Mouse (Mus musculus) midbrain, embryonic 14.5 days (tissue): Measurements from ENCODE around the gene Ccdc89. TPM values are rescaled to one million over a fixed set of nuclear protein-coding genes. Genes with fewer than 3 reads are reported as not detected.
A peak's percentile ranks its signal among the peaks of the same experiment; 100 is the strongest.

Experiments used
- ATAC-seq: fragments of 200-750 bp; cut with Nextera tagmentation; 2 replicates; pipeline ENCODE4 v1.8.0; 2017; ENCODE audit warnings: moderate number of reproducible peaks, moderate library complexity; ENCODE audit not compliant: low FRiP score, low TSS enrichment
- DNase-seq: peaks from one replicate; pipeline ENCODE4 v3.0.0-alpha.2; 2015
- H3K27ac ChIP-seq: fragments of 300-500 bp; sonication (generic); replicated peaks from 2 replicates; pipeline ENCODE4 v1.5.1; 2014; ENCODE audit warnings: mild to moderate bottlenecking, low read depth, low read length, moderate library complexity
- H3K27me3 ChIP-seq: fragments of 300-500 bp; sonication (generic); 2 replicates; pipeline ENCODE4 v1.6.1; 2014; ENCODE audit warnings: low read length, control low read depth, mixed read lengths; ENCODE audit not compliant: control insufficient read depth, insufficient read depth
- H3K36me3 ChIP-seq: fragments of 300-500 bp; sonication (generic); 2 replicates; pipeline ENCODE4 v1.6.1; 2014; ENCODE audit warnings: low read length, control low read depth; ENCODE audit not compliant: control insufficient read depth, insufficient read depth
- H3K4me1 ChIP-seq: fragments of 300-500 bp; sonication (generic); 2 replicates; pipeline ENCODE4 v1.6.1; 2014; ENCODE audit warnings: mild to moderate bottlenecking, antibody characterized with exemption, low read length, control low read depth; ENCODE audit not compliant: control insufficient read depth, insufficient read depth
- H3K4me2 ChIP-seq: fragments of 300-500 bp; sonication (generic); 2 replicates; pipeline ENCODE4 v1.6.1; 2014; ENCODE audit warnings: mild to moderate bottlenecking, low read length, moderate library complexity
- H3K4me3 ChIP-seq: fragments of 300-500 bp; sonication (generic); replicated peaks from 2 replicates; pipeline ENCODE4 v1.5.1; 2014; ENCODE audit warnings: low read depth, low read length
- H3K9ac ChIP-seq: fragments of 300-500 bp; sonication (generic); replicated peaks from 2 replicates; pipeline ENCODE4 v1.6.1; 2014; ENCODE audit warnings: mild to moderate bottlenecking, low read length, moderate library complexity
- H3K9me3 ChIP-seq: fragments of 300-500 bp; sonication (generic); 2 replicates; pipeline ENCODE4 v1.6.1; 2016; ENCODE audit warnings: low read length, control low read depth, mixed read lengths; ENCODE audit not compliant: control insufficient read depth
- WGBS: fragments of 180-500 bp; shearing (Covaris S2); extraction: QIAGEN DNeasy Blood & Tissue Kit; methylation state at CpG from one replicate; pipeline ENCODE4 v1.1.7; 2014; 5-methylcytosine and 5-hydroxymethylcytosine counted together
- polyA plus RNA-seq: library from polyadenylated mRNA; unstranded; fragments of >200 nt; fragmentation: Nextera tagmentation; extraction: Ambion mirVana; gene quantifications from 2 replicates; pipeline ENCODE4 v1.2.1, GENCODE M21; 2014

Gene Ccdc89
- polyA plus RNA-seq, 1 experiment from 2014 or later, result 2.7 TPM

DNA sequence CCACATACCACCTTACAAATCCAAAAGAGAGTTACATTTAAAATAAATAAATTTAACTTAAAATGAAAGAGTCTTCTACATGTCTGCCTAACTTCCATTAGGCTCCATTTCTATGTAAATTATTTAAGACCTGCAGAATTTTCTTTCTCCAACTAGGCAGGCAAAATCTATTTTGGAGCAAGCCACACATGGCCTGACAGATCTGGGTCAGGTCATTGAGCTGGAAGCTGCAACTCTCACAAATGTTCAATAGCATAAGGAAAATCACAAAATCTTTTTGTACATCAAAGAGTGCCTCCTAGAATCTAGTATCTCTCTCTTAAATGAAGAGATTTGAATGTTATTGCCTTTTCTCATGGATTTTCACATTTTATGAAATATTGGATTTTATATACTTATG, 5.8 kb downstream of the Ccdc89 start:
- Histone ChIP-seq H3K4me3 (no peak overlapping the region), H3K4me2 (no peak overlapping the region), H3K4me1 (no peaks in the 10 kb centered on the region), H3K9ac (no peak overlapping the region), H3K27me3 (no peaks in the 10 kb centered on the region), H3K27ac (no peak overlapping the region), H3K36me3 (no peaks in the 10 kb centered on the region), H3K9me3 (no peaks in the 10 kb centered on the region)
- DNase-seq, result no peak
- no peak for ATAC-seq

DNA sequence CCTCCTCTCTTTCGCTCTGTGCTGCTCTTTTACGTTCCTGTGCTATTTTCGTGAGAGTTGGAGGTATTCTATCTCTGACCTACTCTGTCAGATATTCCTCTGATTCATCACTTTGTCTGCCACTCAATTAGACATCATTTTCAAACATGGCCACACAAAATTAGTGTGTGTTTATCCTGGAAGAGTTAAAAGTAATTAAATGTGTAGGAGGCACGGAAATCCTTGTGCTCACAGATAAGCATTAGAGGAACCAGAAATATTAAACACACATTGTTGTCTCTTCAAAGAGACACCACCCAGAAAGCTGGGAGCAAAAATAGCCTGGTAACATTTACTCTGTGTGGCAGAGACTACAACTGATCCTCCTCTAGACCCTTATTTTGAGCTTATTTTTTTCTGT, 13.7 kb downstream of the Ccdc89 start:
- H3K9me3 ChIP-seq, result no peaks in the 10 kb centered on the region
- no peak overlapping the region for H3K27ac ChIP-seq
- no peak overlapping the region for H3K9ac ChIP-seq
- no peaks in the 10 kb centered on the region for H3K36me3 ChIP-seq
- no peaks in the 10 kb centered on the region for H3K4me1 ChIP-seq
- ATAC-seq, result no peak
- no peaks in the 10 kb centered on the region for H3K27me3 ChIP-seq
- H3K4me2 ChIP-seq, result no peak overlapping the region
- DNase-seq, result no peak
- 94% methylated on average over 4 of the region's 4 CpGs for WGBS
- H3K4me3 ChIP-seq, result no peak overlapping the region

DNA sequence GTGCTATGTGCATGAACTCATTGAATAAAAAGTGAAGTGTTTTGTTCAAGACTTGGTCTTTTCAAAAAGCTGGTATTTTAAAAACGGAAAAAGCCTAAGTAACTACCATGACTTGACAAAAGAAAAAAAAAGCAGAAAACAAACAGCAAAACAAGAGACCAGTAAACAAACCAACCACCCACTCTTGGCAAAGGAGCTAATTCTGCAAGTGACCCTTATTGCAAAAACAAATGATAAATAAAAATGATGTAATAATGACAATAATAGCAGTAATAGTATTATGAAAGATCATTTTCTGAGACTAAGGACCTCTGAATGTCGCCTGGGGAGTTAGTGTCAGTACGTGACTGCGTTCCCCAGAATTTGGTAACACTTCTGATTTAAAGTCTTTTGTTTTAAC, 15.7 kb downstream of the Ccdc89 start:
- H3K36me3 ChIP-seq, result peaks cover under 1% of the 10 kb centered on the region; the same call in 1 of the 2 replicates
- peak overlapping the region; percentile 93 for H3K4me2 ChIP-seq
- H3K9me3 ChIP-seq, result no peaks in the 10 kb centered on the region
- no peaks in the 10 kb centered on the region for H3K27me3 ChIP-seq
- no peak for DNase-seq
- WGBS, result 7% methylated on average over 4 of the region's 4 CpGs
- peaks cover 7% of the 10 kb centered on the region; the same call in 1 of the 2 replicates for H3K4me1 ChIP-seq
- peak overlapping the region; percentile 96 for H3K4me3 ChIP-seq
- peak overlapping the region; percentile 98 for H3K27ac ChIP-seq
- peak overlapping the region; percentile 65 for H3K9ac ChIP-seq
- peak; percentile 31; the same call in 1 of the 2 replicates for ATAC-seq

DNA sequence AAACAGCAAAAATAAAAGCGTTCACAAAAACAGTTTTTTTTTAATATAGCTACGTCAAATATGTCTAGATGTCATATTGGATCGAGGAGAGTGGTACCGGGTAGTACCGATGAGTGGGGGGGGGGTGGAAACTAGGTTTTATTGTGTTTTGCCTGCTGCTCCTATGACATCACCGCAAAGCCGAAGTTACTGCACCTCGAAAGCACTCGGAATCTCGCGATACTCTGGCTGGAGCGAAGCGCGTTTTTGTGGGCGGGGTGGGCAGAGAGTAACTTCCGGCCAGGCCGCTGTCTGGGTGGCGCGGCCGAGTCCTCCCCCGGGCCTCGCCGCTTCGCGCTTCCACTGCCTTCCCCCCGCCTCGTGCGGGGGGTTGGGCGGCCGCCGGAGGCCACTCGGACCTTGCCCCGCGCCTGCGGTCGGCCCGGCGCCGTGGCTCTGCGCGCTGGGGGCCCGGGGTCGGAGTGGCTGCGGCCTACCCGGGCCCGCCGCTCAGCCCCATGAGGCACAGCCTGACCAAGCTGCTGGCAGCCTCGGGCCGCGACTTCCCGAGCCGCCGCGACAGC, 16.2 kb downstream of the Ccdc89 start, which contains the start of gene Crebzf:
Gene Crebzf (plus strand): TSS at position 212 of the 563 bp plus-strand sequence.
- Histone ChIP-seq H3K27ac (peak within 1 kb of the TSS; percentile 98), H3K9ac (peak within 1 kb of the TSS; percentile 98), H3K4me2 (peak within 1 kb of the TSS; percentile 93), H3K4me3 (peak within 1 kb of the TSS; percentile 96), H3K9me3 (no peaks in the 10 kb centered on the region), H3K27me3 (no peaks in the 10 kb centered on the region), H3K4me1 (peaks cover 7% of the 10 kb centered on the region; the same call in 1 of the 2 replicates), H3K36me3 (peaks cover 6% of the 10 kb centered on the region)
- DNase-seq, result peak; percentile 100
- peak; percentile 96 for ATAC-seq
- WGBS, result under 1% methylated on average over 54 of the region's 54 CpGs

DNA sequence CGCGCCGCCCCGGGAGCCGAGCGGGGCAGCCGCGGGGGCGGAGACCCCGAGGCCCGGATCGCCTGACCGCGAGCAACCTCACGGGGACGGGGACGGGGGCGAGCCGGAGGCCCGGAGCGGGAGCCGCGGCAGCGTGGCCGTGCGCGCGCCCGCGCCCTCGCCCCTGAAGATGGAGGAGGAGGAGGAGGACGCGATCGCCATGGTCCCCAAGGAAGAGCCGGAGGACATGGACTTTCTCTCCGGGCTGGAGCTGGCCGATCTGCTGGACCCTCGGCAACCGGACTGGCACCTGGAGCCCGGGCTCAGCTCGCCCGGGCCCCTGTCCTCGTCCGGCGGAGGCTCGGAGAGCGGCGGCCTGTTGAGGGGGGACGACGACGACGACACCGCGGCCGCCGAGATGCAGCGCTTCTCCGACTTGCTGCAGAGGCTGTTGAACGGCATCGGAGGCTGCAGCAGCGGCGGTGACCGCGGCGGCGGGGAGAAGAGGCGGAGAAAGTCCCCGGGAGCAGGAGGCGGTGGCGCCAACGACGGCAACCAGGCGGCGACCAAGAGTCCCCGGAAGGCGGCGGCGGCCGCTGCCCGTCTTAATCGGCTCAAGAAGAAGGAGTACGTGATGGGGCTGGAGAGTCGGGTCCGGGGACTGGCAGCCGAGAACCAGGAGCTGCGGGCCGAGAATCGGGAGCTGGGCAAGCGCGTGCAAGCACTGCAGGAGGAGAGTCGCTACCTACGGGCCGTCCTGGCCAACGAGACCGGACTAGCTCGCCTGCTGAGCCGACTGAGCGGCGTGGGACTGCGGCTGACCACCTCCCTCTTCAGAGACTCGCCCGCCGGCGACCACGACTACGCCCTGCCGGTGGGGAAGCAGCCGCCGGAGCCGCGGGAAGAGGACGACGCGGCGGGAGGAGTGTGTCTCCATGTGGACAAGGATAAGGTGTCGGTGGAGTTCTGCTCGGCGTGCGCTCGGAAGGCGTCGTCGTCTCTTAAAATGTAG, 17.0 kb downstream of the Ccdc89 start:
- H3K9me3 ChIP-seq, result no peaks in the 10 kb centered on the region
- H3K4me1 ChIP-seq, result peaks cover 7% of the 10 kb centered on the region; the same call in 1 of the 2 replicates
- peak overlapping the region; percentile 98 for H3K9ac ChIP-seq
- peak overlapping the region; percentile 96 for H3K4me3 ChIP-seq
- no peaks in the 10 kb centered on the region for H3K27me3 ChIP-seq
- WGBS, result under 1% methylated on average over 111 of the region's 123 CpGs
- peak overlapping the region; percentile 93 for H3K4me2 ChIP-seq
- peaks cover 13% of the 10 kb centered on the region for H3K36me3 ChIP-seq
- DNase-seq (peak; percentile 84), ATAC-seq (peak; percentile 75)
- H3K27ac ChIP-seq, result peak overlapping the region; percentile 98

DNA sequence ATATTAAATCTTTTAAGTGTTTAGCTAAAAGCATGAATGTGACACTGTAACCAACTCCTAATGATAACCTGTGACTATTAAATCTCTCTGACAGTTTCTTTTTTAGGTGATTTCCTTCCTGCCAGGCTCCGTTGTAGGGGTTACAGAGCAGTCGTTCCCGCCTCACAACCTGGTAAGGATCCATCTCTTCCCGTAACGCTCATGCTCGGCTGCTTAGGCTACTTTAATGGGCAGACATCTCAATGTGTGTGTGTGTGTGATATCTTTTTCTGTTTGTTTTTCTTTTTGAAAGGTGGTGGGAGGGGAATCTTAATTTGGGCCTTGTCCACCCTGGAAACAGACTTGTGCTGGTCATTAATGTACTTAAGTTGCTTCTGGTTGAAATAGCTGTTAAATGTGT, 17.8 kb downstream of the Ccdc89 start:
- peak; percentile 43 for DNase-seq

DNA sequence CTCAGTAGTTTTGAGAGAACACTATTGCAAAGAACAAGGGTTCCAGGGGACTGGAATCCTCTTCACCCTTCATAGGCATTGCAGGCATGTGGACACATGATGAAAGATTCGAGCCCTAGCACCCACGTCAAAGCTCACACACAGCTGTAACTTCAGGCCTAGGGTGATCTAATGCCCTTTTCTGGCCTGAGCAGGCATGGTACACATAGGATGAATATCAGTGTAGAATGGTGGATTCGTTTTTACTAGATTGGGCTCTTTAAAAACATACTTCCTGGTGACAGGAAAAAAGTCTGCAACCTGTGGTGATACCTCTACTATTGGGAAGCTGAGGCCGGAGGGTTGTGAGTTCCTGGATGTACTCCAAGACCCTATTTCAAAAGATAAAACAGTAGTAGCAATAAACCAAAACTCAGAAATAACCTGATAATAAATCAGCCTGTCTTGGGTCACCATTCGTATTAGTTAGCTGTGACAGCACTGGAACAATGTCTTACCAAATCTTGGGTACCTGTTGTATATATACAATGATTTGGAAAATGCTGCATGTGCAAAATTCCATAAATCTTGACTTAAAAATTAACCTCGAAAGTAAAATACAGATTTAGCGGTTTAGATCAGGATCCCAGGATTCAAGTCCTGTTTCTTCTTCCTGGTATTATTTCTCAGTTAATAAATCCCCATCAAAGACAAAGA, 29.9 kb downstream of the Ccdc89 start:
- peak overlapping the region; percentile 89 for H3K27ac ChIP-seq
- peak overlapping the region; percentile 79 for H3K9ac ChIP-seq
- H3K4me1 ChIP-seq, result peaks cover 11% of the 10 kb centered on the region
- DNase-seq (peak; percentile 11), ATAC-seq (no peak)
- no peaks in the 10 kb centered on the region for H3K27me3 ChIP-seq
- peaks cover 33% of the 10 kb centered on the region for H3K36me3 ChIP-seq
- WGBS, result 40% methylated on average over 7 of the region's 7 CpGs
- peak overlapping the region; percentile 75 for H3K4me3 ChIP-seq
- no peaks in the 10 kb centered on the region for H3K9me3 ChIP-seq
- H3K4me2 ChIP-seq, result peak overlapping the region; percentile 72

More for the DNA sequence above, 17.8 kb downstream of the Ccdc89 start:
- H3K4me1 ChIP-seq, result peaks cover 7% of the 10 kb centered on the region; the same call in 1 of the 2 replicates
- 1% methylated on average over 6 of the region's 6 CpGs for WGBS
- H3K4me2 ChIP-seq, result peak overlapping the region; percentile 93
- H3K27ac ChIP-seq, result no peak overlapping the region
- H3K4me3 ChIP-seq, result peak overlapping the region; percentile 96
- no peaks in the 10 kb centered on the region for H3K9me3 ChIP-seq
- no peak for ATAC-seq
- no peaks in the 10 kb centered on the region for H3K27me3 ChIP-seq
- H3K36me3 ChIP-seq, result peaks cover 17% of the 10 kb centered on the region
- peak overlapping the region; percentile 98 for H3K9ac ChIP-seq

DNA sequence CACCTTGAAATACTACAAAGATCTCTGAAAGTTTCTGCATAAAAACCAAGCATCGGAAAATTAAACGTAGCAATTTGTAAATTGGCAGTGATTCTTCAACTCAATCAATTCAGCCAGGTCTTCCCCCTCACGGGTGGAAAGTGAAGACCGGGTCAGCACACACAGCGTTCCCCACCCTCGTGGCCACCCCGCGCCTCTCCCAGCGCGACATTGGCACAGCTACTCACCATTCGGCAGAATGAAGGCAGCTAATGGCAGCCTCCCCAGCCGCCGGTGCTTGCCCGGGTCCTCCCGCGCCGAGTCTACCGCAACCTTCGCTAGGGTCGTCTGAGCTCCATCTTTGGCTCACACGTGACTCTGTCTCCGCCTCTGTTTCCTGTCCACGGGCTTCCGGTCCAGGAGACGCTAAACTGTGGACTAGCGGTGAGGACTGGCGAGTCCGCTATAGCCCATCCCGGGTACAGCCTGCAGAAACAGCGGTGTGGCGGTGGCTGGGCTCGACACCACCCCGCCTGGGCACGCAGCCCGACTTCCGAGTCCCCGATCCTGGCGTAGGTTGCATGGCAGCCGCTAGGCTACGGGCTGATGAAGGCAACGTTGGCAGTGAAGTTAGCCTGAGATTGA, 30.6 kb downstream of the Ccdc89 start, which contains the start of gene Tmem126a:
Gene Tmem126a (minus strand): TSS at position 385 of the 624 bp plus-strand sequence.
- Histone ChIP-seq H3K9ac (peak within 1 kb of the TSS; percentile 79), H3K4me2 (peak within 1 kb of the TSS; percentile 72), H3K4me3 (peak within 1 kb of the TSS; percentile 75), H3K4me1 (peaks cover 11% of the 10 kb centered on the region), H3K27ac (peak within 1 kb of the TSS; percentile 89), H3K9me3 (no peaks in the 10 kb centered on the region), H3K36me3 (peaks cover 26% of the 10 kb centered on the region), H3K27me3 (no peaks in the 10 kb centered on the region)
- ATAC-seq (peak; percentile 97), DNase-seq (peak; percentile 93)
- WGBS, result under 1% methylated on average over 41 of the region's 41 CpGs
